24 mouse cellular contexts compared by ENCODE assay signal in the genomic region with DNA sequence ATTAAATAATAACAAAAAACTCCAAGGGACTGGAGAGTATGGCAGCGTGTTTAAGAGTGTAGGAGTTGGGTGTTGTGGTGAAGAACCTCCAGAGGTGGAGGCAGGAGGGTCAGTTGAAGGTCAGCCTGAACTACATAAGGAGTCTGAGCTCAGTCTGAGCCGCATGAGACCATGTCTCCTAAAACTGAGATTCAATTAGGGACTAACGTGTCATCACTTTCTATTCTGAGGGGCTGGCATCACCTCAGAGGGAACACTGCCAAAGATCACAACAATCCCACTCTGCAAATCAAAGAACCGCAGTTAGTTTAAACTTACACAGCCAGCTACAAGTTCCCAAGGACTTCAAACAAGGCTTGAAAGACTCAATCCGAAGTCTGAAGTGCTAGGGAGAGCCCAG. TPM values are rescaled to one million over a fixed set of nuclear protein-coding genes. Genes with fewer than 3 reads are reported as not detected.
DNase-seq lines count a peak whose midpoint lies in the region; ATAC-seq and TF ChIP-seq lines count a peak whose summit lies in the region.
"Had no signal": no experiment of that assay in that cellular context is flagged by ENCODE, and none has a peak within 500 bp of the region (broad histone marks: within the 10 kb centered on the region; RNA-seq: fewer than 3 reads in every experiment).

No protein-coding gene starts in this region.

- TF ChIP-seq RAD21 in MEL (IDR thresholded peaks at IDR 0.05; ENCODE audit: low read depth, low read length), result no peak

- H3K79me2 ChIP-seq in heart, adult 2 months (replicated peaks; ENCODE audit: control insufficient read depth, insufficient read depth, low read length), result no peaks in the 10 kb centered on the region
- H3K79me2 ChIP-seq in MEL (ENCODE audit: control insufficient read depth, insufficient read depth, low read length, poor library complexity), result no peaks in the 10 kb centered on the region

- TF ChIP-seq EP300 in heart, adult 2 months (IDR thresholded peaks at IDR 0.05; ENCODE audit: insufficient read depth, low read depth, low read length), result peak; percentile 39; the same call in 1 of the 2 replicates
- no peak for TF ChIP-seq EP300 in MEL (IDR thresholded peaks at IDR 0.05; ENCODE audit: low read depth in 1 of 2, low read length in 2 of 2)
- TF ChIP-seq EP300 in heart, postnatal 0 days (IDR thresholded peaks at IDR 0.05; ENCODE audit: low read depth), result 0 out of 2 replicates have a peak, but pooled peaks have one; percentile 26

- H3K9me3 ChIP-seq in MEL (replicated peaks; ENCODE audit: insufficient read depth, low read length), result no peaks in the 10 kb centered on the region
- no peaks in the 10 kb centered on the region for H3K9me3 ChIP-seq in heart, embryonic 10.5 days
- H3K9me3 ChIP-seq in heart, postnatal 0 days (replicated peaks; ENCODE audit: control insufficient read depth, low read length), result no peaks in the 10 kb centered on the region
- no peaks in the 10 kb centered on the region for H3K9me3 ChIP-seq in midbrain, embryonic 15.5 days
- H3K9me3 ChIP-seq: embryonic facial prominence, embryonic 10.5 days; forebrain, embryonic 12.5 days; hindbrain, embryonic 10.5 days; midbrain, embryonic 13.5 days; stomach, embryonic 15.5 days had no signal

- no peak overlapping the region for H3K4me2 ChIP-seq in heart, postnatal 0 days (ENCODE audit: low read depth, low read length)
- no peak overlapping the region for H3K4me2 ChIP-seq in midbrain, embryonic 15.5 days
- H3K4me2 ChIP-seq: forebrain, embryonic 12.5 days; midbrain, embryonic 13.5 days; stomach, embryonic 15.5 days had no signal

- no peak overlapping the region for H3K4me3 ChIP-seq in heart, adult 2 months
- H3K4me3 ChIP-seq in MEL (ENCODE audit: control insufficient read depth in 1 of 2, insufficient read depth in 1 of 2, low read depth in 2 of 2, low read length in 2 of 2), result no peak overlapping the region
- no peak overlapping the region for H3K4me3 ChIP-seq in heart, embryonic 10.5 days
- no peak overlapping the region for H3K4me3 ChIP-seq in heart, postnatal 0 days (ENCODE audit: low read depth, low read length)
- no peak overlapping the region for H3K4me3 ChIP-seq in midbrain, embryonic 15.5 days
- H3K4me3 ChIP-seq: embryonic facial prominence, embryonic 10.5 days; forebrain, embryonic 12.5 days; hindbrain, embryonic 10.5 days; midbrain, embryonic 13.5 days; myocyte; stomach, embryonic 15.5 days had no signal

- peak in 1 of 2 experiments; percentile 62 for DNase-seq in heart, adult 2 months
- DNase-seq in heart, adult 11 months, result no peak
- no peak for DNase-seq in MEL (ENCODE audit: low read depth, low spot score)
- no peak for DNase-seq in heart, embryonic 10.5 days (ENCODE audit: low spot score)
- DNase-seq in heart, postnatal 0 days (ENCODE audit: low spot score), result peak; percentile 83
- no peak for DNase-seq in thymus, postnatal 0 days (ENCODE audit: low spot score)
- DNase-seq: cerebellum, adult 9-10 months; kidney, adult 11 months; layer of hippocampus, postnatal 36 days; thymus, adult 18-20 months had no signal

- WGBS in heart, adult 2 months, result 22% methylated on average over 5 of the region's 5 CpGs
- 62% methylated on average over 5 of the region's 5 CpGs for WGBS in heart, embryonic 10.5 days
- 8% methylated on average over 5 of the region's 5 CpGs for WGBS in heart, postnatal 0 days
- 81% methylated on average over 5 of the region's 5 CpGs for WGBS in midbrain, embryonic 15.5 days

- peaks cover 1% of the 10 kb centered on the region; the same call in 1 of the 2 replicates for H3K4me1 ChIP-seq in heart, adult 2 months (ENCODE audit: control insufficient read depth, insufficient read depth, low read length)
- peaks cover 7 to 13% of the 10 kb centered on the region in 2 experiments for H3K4me1 ChIP-seq in MEL (ENCODE audit: control insufficient read depth in 1 of 2, insufficient read depth in 2 of 2, low read length in 2 of 2)
- peaks cover 24% of the 10 kb centered on the region for H3K4me1 ChIP-seq in heart, embryonic 10.5 days
- peaks cover 8% of the 10 kb centered on the region; the same call in 1 of the 2 replicates for H3K4me1 ChIP-seq in heart, postnatal 0 days (ENCODE audit: control insufficient read depth, insufficient read depth)
- no peaks in the 10 kb centered on the region for H3K4me1 ChIP-seq in midbrain, embryonic 15.5 days
- H3K4me1 ChIP-seq: embryonic facial prominence, embryonic 10.5 days; forebrain, embryonic 12.5 days; midbrain, embryonic 13.5 days; stomach, embryonic 15.5 days had no signal

- H3K9ac ChIP-seq in heart, adult 2 months (ENCODE audit: low read depth, low read length), result no peak overlapping the region
- H3K9ac ChIP-seq in MEL (ENCODE audit: control insufficient read depth, low read depth, low read length, poor library complexity, severe bottlenecking), result no peak overlapping the region
- no peak overlapping the region for H3K9ac ChIP-seq in heart, postnatal 0 days (replicated peaks; ENCODE audit: low read depth, low read length)
- H3K9ac ChIP-seq in midbrain, embryonic 15.5 days, result no peak overlapping the region
- H3K9ac ChIP-seq: forebrain, embryonic 12.5 days; midbrain, embryonic 13.5 days; stomach, embryonic 15.5 days had no signal

- intact Hi-C loops in heart, adult 2 months (cut with DNase I), result no loop called here

- no peaks in the 10 kb centered on the region for H3K27me3 ChIP-seq in heart, adult 2 months (ENCODE audit: control insufficient read depth, insufficient read depth, low read length)
- H3K27me3 ChIP-seq in MEL (ENCODE audit: control insufficient read depth in 1 of 2, insufficient read depth in 2 of 2, low read length in 2 of 2), result no peaks in the 10 kb centered on the region
- no peaks in the 10 kb centered on the region for H3K27me3 ChIP-seq in heart, embryonic 10.5 days (ENCODE audit: insufficient read depth, poor library complexity, severe bottlenecking)
- H3K27me3 ChIP-seq in heart, postnatal 0 days (ENCODE audit: control insufficient read depth, insufficient read depth, low read length), result no peaks in the 10 kb centered on the region
- no peaks in the 10 kb centered on the region for H3K27me3 ChIP-seq in midbrain, embryonic 15.5 days (replicated peaks)
- H3K27me3 ChIP-seq: CH12.LX; forebrain, embryonic 12.5 days; midbrain, embryonic 13.5 days; stomach, embryonic 15.5 days had no signal

- H3K27ac ChIP-seq in heart, adult 2 months, result peak overlapping the region; percentile 76
- H3K27ac ChIP-seq in MEL (ENCODE audit: control insufficient read depth, low read depth, low read length), result peak overlapping the region; percentile 35; the same call in 1 of the 2 replicates
- peak overlapping the region; percentile 4; the same call in 1 of the 2 replicates for H3K27ac ChIP-seq in heart, embryonic 10.5 days
- peak overlapping the region; percentile 86 for H3K27ac ChIP-seq in heart, postnatal 0 days (ENCODE audit: low read depth)
- no peak overlapping the region for H3K27ac ChIP-seq in midbrain, embryonic 15.5 days
- H3K27ac ChIP-seq: embryonic facial prominence, embryonic 10.5 days; forebrain, embryonic 12.5 days; hindbrain, embryonic 10.5 days; kidney, postnatal 0 days; midbrain, embryonic 13.5 days; stomach, embryonic 15.5 days had no signal

- peak; percentile 91 for ATAC-seq in heart, postnatal 0 days (ENCODE audit: insufficient read depth, low read depth)
- no peak for ATAC-seq in midbrain, embryonic 15.5 days (replicated peaks)
- ATAC-seq: midbrain, embryonic 13.5 days had no signal

- no peak for TF ChIP-seq POLR2A in heart, adult 2 months (IDR thresholded peaks at IDR 0.05; ENCODE audit: insufficient read depth, low read depth, low read length)
- no peak for TF ChIP-seq POLR2A in MEL (IDR thresholded peaks at IDR 0.05; ENCODE audit: control insufficient read depth in 1 of 2, insufficient read depth in 1 of 2, low read depth in 1 of 2, low read length in 2 of 2, poor library complexity in 1 of 2)

- H3K36me3 ChIP-seq in heart, adult 2 months (ENCODE audit: control insufficient read depth, insufficient read depth, low read length), result no peaks in the 10 kb centered on the region
- peaks cover 3 to 13% of the 10 kb centered on the region in 2 experiments for H3K36me3 ChIP-seq in MEL (ENCODE audit: control insufficient read depth in 1 of 2, insufficient read depth in 2 of 2, low read length in 2 of 2)
- peaks cover 80% of the 10 kb centered on the region for H3K36me3 ChIP-seq in heart, embryonic 10.5 days
- peaks cover 30% of the 10 kb centered on the region for H3K36me3 ChIP-seq in heart, postnatal 0 days (replicated peaks; ENCODE audit: control insufficient read depth, insufficient read depth, low read length)
- H3K36me3 ChIP-seq in midbrain, embryonic 15.5 days (replicated peaks), result peaks cover 33% of the 10 kb centered on the region; the same call in 1 of the 2 replicates

- no peak for TF ChIP-seq CTCF in heart, adult 2 months (IDR thresholded peaks at IDR 0.05)
- no peak for TF ChIP-seq CTCF in MEL (IDR thresholded peaks at IDR 0.05 in 2 of 3, conservative IDR thresholded peaks at IDR 0.05 in 1 of 3; ENCODE audit: control insufficient read depth in 1 of 3, insufficient read depth in 1 of 3, low read depth in 2 of 3, low read length in 3 of 3, poor library complexity in 1 of 3, severe bottlenecking in 1 of 3)
- TF ChIP-seq CTCF in heart, postnatal 0 days (IDR thresholded peaks at IDR 0.05; ENCODE audit: low read depth), result no peak

RNA-seq across cellular contexts. Expression of gene Gm10570, which starts 15.1 kb away (rescaled TPM):
- total RNA-seq in heart, adult 2 months (2021), result not detected
- polyA plus RNA-seq in heart, adult 2 months (2012; rRNA removed), result 0.27 and 0.73 TPM in 2 replicates
- not detected in 2 replicates for total RNA-seq in MEL (2012; rRNA removed)
- polyA plus RNA-seq in MEL (2012; ENCODE audit: insufficient read depth in 1 of 2, insufficient read length in 2 of 2, low read depth in 1 of 2, low replicate concordance in 2 of 2, missing spikeins in 1 of 2), result not detected
- 0.58 and 1.1 TPM in 2 replicates for polyA plus RNA-seq in heart, embryonic 10.5 days (2016; fragmentation: Nextera tagmentation; extraction: Ambion mirVana)
- not detected in 2 replicates for total RNA-seq in heart, postnatal 0 days (2014; rRNA removed; ENCODE audit: low replicate concordance)
- polyA plus RNA-seq in heart, postnatal 0 days (2015; fragmentation: Nextera tagmentation; extraction: Ambion mirVana), result 2.1 and 2.8 TPM in 2 replicates
- polyA plus RNA-seq in midbrain, embryonic 15.5 days (2015; fragmentation: Nextera tagmentation; extraction: Ambion mirVana), result 1.0 and 1.4 TPM in 2 replicates
- polyA plus RNA-seq in thymus, postnatal 0 days (2015; fragmentation: Nextera tagmentation; extraction: Ambion mirVana), result not detected in 2 replicates
- total RNA-seq: adrenal gland, adult 18-20 months; CH12.LX; common myeloid progenitor, adult 5-6 weeks; megakaryocyte, adult 5-6 weeks had no signal
- polyA plus RNA-seq: embryonic facial prominence, embryonic 10.5 days; forebrain, embryonic 12.5 days; hindbrain, embryonic 10.5 days; liver, embryonic 16.5 days; spleen, adult 2 months; stomach, embryonic 15.5 days had no signal

RNA-seq across cellular contexts. Expression of gene Fabp3, which starts 15.2 kb away (rescaled TPM):
- 1,000 to 10,000 TPM; 5,566 to 6,234 TPM for total RNA-seq in heart, adult 2 months (2021)
- polyA plus RNA-seq in heart, adult 2 months (2012; rRNA removed), result 6,657 and 8,958 TPM in 2 replicates
- not detected in 2 replicates for total RNA-seq in MEL (2012; rRNA removed)
- under 1 TPM in 1 of 2 experiments, not detected in 1; 0.60 TPM for polyA plus RNA-seq in MEL (2012; ENCODE audit: insufficient read depth in 1 of 2, insufficient read length in 2 of 2, low read depth in 1 of 2, low replicate concordance in 2 of 2, missing spikeins in 1 of 2)
- polyA plus RNA-seq in heart, embryonic 10.5 days (2016; fragmentation: Nextera tagmentation; extraction: Ambion mirVana), result 245 and 506 TPM in 2 replicates
- total RNA-seq in heart, postnatal 0 days (2014; rRNA removed; ENCODE audit: low replicate concordance), result 2,071 and 3,924 TPM in 2 replicates
- polyA plus RNA-seq in heart, postnatal 0 days (2015; fragmentation: Nextera tagmentation; extraction: Ambion mirVana), result 10,729 and 11,746 TPM in 2 replicates
- 216 and 230 TPM in 2 replicates for polyA plus RNA-seq in midbrain, embryonic 15.5 days (2015; fragmentation: Nextera tagmentation; extraction: Ambion mirVana)
- polyA plus RNA-seq in thymus, postnatal 0 days (2015; fragmentation: Nextera tagmentation; extraction: Ambion mirVana), result 2.9 and 3.1 TPM in 2 replicates
- total RNA-seq: CH12.LX; common myeloid progenitor, adult 5-6 weeks had no signal

RNA-seq across cellular contexts. Expression of gene Zcchc17, which starts 36.1 kb away (rescaled TPM):
- total RNA-seq in heart, adult 2 months (2021), result 10 to 100 TPM; 25.8 to 30.7 TPM
- 15.0 and 25.6 TPM in 2 replicates for polyA plus RNA-seq in heart, adult 2 months (2012; rRNA removed)
- total RNA-seq in MEL (2012; rRNA removed), result 35.8 and 43.7 TPM in 2 replicates
- 10 to 100 TPM in 1 of 2 experiments, not detected in 1; 62.5 TPM for polyA plus RNA-seq in MEL (2012; ENCODE audit: insufficient read depth in 1 of 2, insufficient read length in 2 of 2, low read depth in 1 of 2, low replicate concordance in 2 of 2, missing spikeins in 1 of 2)
- polyA plus RNA-seq in heart, embryonic 10.5 days (2016; fragmentation: Nextera tagmentation; extraction: Ambion mirVana), result 52.7 and 55.3 TPM in 2 replicates
- 19.6 and 20.0 TPM in 2 replicates for total RNA-seq in heart, postnatal 0 days (2014; rRNA removed; ENCODE audit: low replicate concordance)
- polyA plus RNA-seq in heart, postnatal 0 days (2015; fragmentation: Nextera tagmentation; extraction: Ambion mirVana), result 39.6 and 46.8 TPM in 2 replicates
- polyA plus RNA-seq in midbrain, embryonic 15.5 days (2015; fragmentation: Nextera tagmentation; extraction: Ambion mirVana), result 83.5 and 84.1 TPM in 2 replicates
- polyA plus RNA-seq in thymus, postnatal 0 days (2015; fragmentation: Nextera tagmentation; extraction: Ambion mirVana), result 96.6 and 104 TPM in 2 replicates

RNA-seq across cellular contexts. Expression of gene Snrnp40, which starts 36.3 kb away (rescaled TPM):
- total RNA-seq in heart, adult 2 months (2021), result 10 to 100 TPM; 14.5 to 14.9 TPM
- polyA plus RNA-seq in heart, adult 2 months (2012; rRNA removed), result 15.7 and 22.6 TPM in 2 replicates
- 127 and 133 TPM in 2 replicates for total RNA-seq in MEL (2012; rRNA removed)
- polyA plus RNA-seq in MEL (2012; ENCODE audit: insufficient read depth in 1 of 2, insufficient read length in 2 of 2, low read depth in 1 of 2, low replicate concordance in 2 of 2, missing spikeins in 1 of 2), result 100 to 1,000 TPM; 151 to 371 TPM
- polyA plus RNA-seq in heart, embryonic 10.5 days (2016; fragmentation: Nextera tagmentation; extraction: Ambion mirVana), result 114 and 151 TPM in 2 replicates
- 36.8 and 39.2 TPM in 2 replicates for total RNA-seq in heart, postnatal 0 days (2014; rRNA removed; ENCODE audit: low replicate concordance)
- 41.2 and 41.4 TPM in 2 replicates for polyA plus RNA-seq in heart, postnatal 0 days (2015; fragmentation: Nextera tagmentation; extraction: Ambion mirVana)
- 106 and 110 TPM in 2 replicates for polyA plus RNA-seq in midbrain, embryonic 15.5 days (2015; fragmentation: Nextera tagmentation; extraction: Ambion mirVana)
- 152 and 156 TPM in 2 replicates for polyA plus RNA-seq in thymus, postnatal 0 days (2015; fragmentation: Nextera tagmentation; extraction: Ambion mirVana)

RNA-seq across cellular contexts. Expression of gene Serinc2, which starts 44.6 kb away (rescaled TPM):
- total RNA-seq in heart, adult 2 months (2021), result 1 to 10 TPM; 1.8 to 2.8 TPM
- polyA plus RNA-seq in heart, adult 2 months (2012; rRNA removed), result 1.4 and 1.8 TPM in 2 replicates
- not detected in 2 replicates for total RNA-seq in MEL (2012; rRNA removed)
- under 1 TPM in 1 of 2 experiments, not detected in 1; 0.21 TPM for polyA plus RNA-seq in MEL (2012; ENCODE audit: insufficient read depth in 1 of 2, insufficient read length in 2 of 2, low read depth in 1 of 2, low replicate concordance in 2 of 2, missing spikeins in 1 of 2)
- polyA plus RNA-seq in heart, embryonic 10.5 days (2016; fragmentation: Nextera tagmentation; extraction: Ambion mirVana), result 5.4 and 12.1 TPM in 2 replicates
- 1.3 and 1.9 TPM in 2 replicates for total RNA-seq in heart, postnatal 0 days (2014; rRNA removed; ENCODE audit: low replicate concordance)
- 1.3 TPM in 2 replicates for polyA plus RNA-seq in heart, postnatal 0 days (2015; fragmentation: Nextera tagmentation; extraction: Ambion mirVana)
- 42.9 and 50.3 TPM in 2 replicates for polyA plus RNA-seq in midbrain, embryonic 15.5 days (2015; fragmentation: Nextera tagmentation; extraction: Ambion mirVana)
- 8.3 and 9.4 TPM in 2 replicates for polyA plus RNA-seq in thymus, postnatal 0 days (2015; fragmentation: Nextera tagmentation; extraction: Ambion mirVana)
- total RNA-seq: common myeloid progenitor, adult 5-6 weeks had no signal

Comparison
In these comparisons a context has a peak if more than half of its experiments do, and no peak if none do; other contexts are left out.
1. RNA of gene Fabp3, which starts 15.2 kb away (polyA plus RNA-seq): 10,729 to 11,746 TPM in heart, postnatal 0 days, 6,657 to 8,958 TPM in heart, adult 2 months, 245 to 506 TPM in heart, embryonic 10.5 days and 216 to 230 TPM in midbrain, embryonic 15.5 days; 2.9 to 3.1 TPM in thymus, postnatal 0 days and 0.60 TPM in MEL; every median in the first group is over 10 times any median in the second.